Mouse (Mus musculus) midbrain, embryonic 14.5 days (tissue): ENCODE results near the gene Wdhd1. TPM values are rescaled to one million over a fixed set of nuclear protein-coding genes. Genes with fewer than 3 reads are reported as not detected.

Experiments
- ATAC-seq: fragments of 200-750 bp; cut with Nextera tagmentation; 2 replicates; pipeline ENCODE4 v1.8.0; 2017; ENCODE audit warnings: moderate number of reproducible peaks, moderate library complexity; ENCODE audit not compliant: low FRiP score, low TSS enrichment
- DNase-seq: peaks from one replicate; pipeline ENCODE4 v3.0.0-alpha.2; 2015
- H3K27ac ChIP-seq: fragments of 300-500 bp; sonication (generic); replicated peaks from 2 replicates; pipeline ENCODE4 v1.5.1; 2014; ENCODE audit warnings: mild to moderate bottlenecking, low read depth, low read length, moderate library complexity
- H3K27me3 ChIP-seq: fragments of 300-500 bp; sonication (generic); 2 replicates; pipeline ENCODE4 v1.6.1; 2014; ENCODE audit warnings: low read length, control low read depth, mixed read lengths; ENCODE audit not compliant: control insufficient read depth, insufficient read depth
- H3K36me3 ChIP-seq: fragments of 300-500 bp; sonication (generic); 2 replicates; pipeline ENCODE4 v1.6.1; 2014; ENCODE audit warnings: low read length, control low read depth; ENCODE audit not compliant: control insufficient read depth, insufficient read depth
- H3K4me1 ChIP-seq: fragments of 300-500 bp; sonication (generic); 2 replicates; pipeline ENCODE4 v1.6.1; 2014; ENCODE audit warnings: mild to moderate bottlenecking, antibody characterized with exemption, low read length, control low read depth; ENCODE audit not compliant: control insufficient read depth, insufficient read depth
- H3K4me2 ChIP-seq: fragments of 300-500 bp; sonication (generic); 2 replicates; pipeline ENCODE4 v1.6.1; 2014; ENCODE audit warnings: mild to moderate bottlenecking, low read length, moderate library complexity
- H3K4me3 ChIP-seq: fragments of 300-500 bp; sonication (generic); replicated peaks from 2 replicates; pipeline ENCODE4 v1.5.1; 2014; ENCODE audit warnings: low read depth, low read length
- H3K9ac ChIP-seq: fragments of 300-500 bp; sonication (generic); replicated peaks from 2 replicates; pipeline ENCODE4 v1.6.1; 2014; ENCODE audit warnings: mild to moderate bottlenecking, low read length, moderate library complexity
- H3K9me3 ChIP-seq: fragments of 300-500 bp; sonication (generic); 2 replicates; pipeline ENCODE4 v1.6.1; 2016; ENCODE audit warnings: low read length, control low read depth, mixed read lengths; ENCODE audit not compliant: control insufficient read depth
- WGBS: fragments of 180-500 bp; shearing (Covaris S2); extraction: QIAGEN DNeasy Blood & Tissue Kit; methylation state at CpG from one replicate; pipeline ENCODE4 v1.1.7; 2014; 5-methylcytosine and 5-hydroxymethylcytosine counted together
- polyA plus RNA-seq: library from polyadenylated mRNA; unstranded; fragments of >200 nt; fragmentation: Nextera tagmentation; extraction: Ambion mirVana; gene quantifications from 2 replicates; pipeline ENCODE4 v1.2.1, GENCODE M21; 2014

Gene Wdhd1
- polyA plus RNA-seq, 1 experiment from 2014 or later = 21.1 TPM

DNA sequence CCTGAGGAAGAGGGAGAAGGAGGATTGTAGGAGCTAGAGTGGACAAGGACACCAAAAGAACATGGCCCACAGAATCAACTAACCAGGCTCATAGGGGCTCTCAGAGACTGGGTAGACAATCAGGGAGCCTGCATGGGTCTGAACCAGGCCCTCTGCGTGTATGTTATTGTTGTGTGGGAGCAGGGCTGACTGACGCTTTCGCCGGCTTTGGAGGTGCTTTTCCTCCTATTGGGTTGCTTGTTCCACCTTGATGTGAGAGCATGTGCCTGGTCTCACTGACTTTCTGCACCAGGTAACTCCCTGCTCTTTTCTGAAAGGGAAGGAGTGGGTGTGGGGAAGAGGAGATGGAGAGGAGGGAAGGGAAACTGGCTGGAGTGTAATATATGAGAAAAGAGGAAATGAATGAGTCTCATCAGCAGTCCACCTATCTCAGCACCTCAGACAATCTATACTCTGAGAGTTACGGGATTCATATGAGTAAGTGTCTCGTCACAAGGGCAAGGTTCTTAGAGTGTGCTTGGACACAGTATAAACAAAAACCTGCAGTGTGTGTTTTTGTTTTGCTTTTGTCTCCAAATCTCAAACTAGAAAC is 28.3 kb upstream of the Wdhd1 start:
- Histone ChIP-seq H3K27ac (no peak overlapping the region), H3K4me2 (no peak overlapping the region), H3K9me3 (no peaks in the 10 kb centered on the region), H3K4me1 (peaks cover 8% of the 10 kb centered on the region), H3K9ac (no peak overlapping the region), H3K36me3 (peaks cover 12% of the 10 kb centered on the region), H3K27me3 (no peaks in the 10 kb centered on the region), H3K4me3 (no peak overlapping the region)
- DNase-seq (no peak), ATAC-seq (no peak)
- 95% methylated on average over 6 of the region's 6 CpGs for WGBS

DNA sequence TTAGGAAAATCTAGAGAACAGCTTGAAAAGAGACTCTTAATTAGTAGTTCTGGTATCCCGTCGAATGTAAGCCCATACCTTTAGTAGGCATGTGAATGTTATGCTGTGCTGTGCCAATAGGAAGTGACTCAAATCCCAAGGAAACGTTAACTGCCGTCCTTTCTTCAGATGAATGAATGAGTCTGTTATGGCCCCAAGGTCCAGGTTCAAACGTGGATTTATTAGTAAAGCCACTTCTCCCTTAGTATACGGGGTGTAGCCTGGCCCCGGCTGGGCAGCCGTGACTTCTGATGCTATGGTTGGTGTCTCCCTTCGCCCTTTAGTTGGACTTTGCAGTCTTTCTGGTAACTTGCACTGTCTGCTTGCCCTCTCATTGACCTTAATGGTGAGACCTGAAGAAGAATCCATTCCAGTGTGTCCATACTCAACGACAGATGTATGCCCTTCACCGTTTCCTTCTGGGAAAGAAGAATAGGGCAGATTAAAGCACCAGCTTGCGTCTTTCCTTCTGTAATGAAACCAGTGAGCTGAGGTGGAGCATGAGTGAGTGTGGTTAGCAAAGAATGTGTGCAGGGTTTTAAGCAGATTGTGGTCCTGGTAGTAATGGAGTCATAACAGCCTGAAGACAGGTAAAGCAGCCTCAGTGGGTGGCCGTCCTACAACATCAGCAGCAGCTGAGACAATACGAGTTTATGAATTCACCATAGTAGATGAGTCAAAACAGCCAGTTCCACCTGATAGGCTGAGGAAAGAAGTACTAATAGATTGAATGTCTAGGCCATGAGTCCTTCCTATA is 26.4 kb upstream of the Wdhd1 start:
- Histone ChIP-seq H3K4me1 (peaks cover 16% of the 10 kb centered on the region), H3K27ac (no peak overlapping the region), H3K4me2 (no peak overlapping the region), H3K27me3 (no peaks in the 10 kb centered on the region), H3K9ac (no peak overlapping the region), H3K4me3 (no peak overlapping the region), H3K9me3 (no peaks in the 10 kb centered on the region), H3K36me3 (no peaks in the 10 kb centered on the region)
- no peak for DNase-seq
- no peak for ATAC-seq
- WGBS = 91% methylated on average over 14 of the region's 14 CpGs

DNA sequence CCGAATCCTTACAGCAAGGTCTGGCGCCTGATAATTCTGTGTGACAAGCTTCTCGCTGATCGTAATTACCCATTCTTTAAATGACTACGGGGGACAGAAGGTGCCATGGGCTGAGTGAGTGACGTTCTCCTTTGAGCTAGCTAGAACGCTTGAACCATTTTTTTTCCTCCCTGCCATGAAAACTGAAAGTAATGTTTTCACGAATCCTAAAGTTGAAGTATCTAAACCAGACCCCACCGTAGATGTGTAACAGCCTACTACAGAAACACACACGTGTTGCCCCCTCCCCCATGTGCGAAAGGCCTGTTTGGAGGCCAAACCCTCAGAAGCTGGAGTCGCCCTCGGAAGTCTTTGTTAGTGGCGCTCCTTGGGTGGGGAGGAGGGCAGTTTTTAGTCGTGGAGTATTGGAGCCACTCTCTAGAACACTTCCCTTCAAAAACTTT is 22.2 kb upstream of the Wdhd1 start:
- H3K36me3 ChIP-seq = no peaks in the 10 kb centered on the region
- no peaks in the 10 kb centered on the region for H3K9me3 ChIP-seq
- H3K9ac ChIP-seq = peak overlapping the region; percentile 99
- DNase-seq (peak; percentile 60), ATAC-seq (peak; percentile 31; the same call in 1 of the 2 replicates)
- H3K27ac ChIP-seq = peak overlapping the region; percentile 97
- peak overlapping the region; percentile 91 for H3K4me2 ChIP-seq
- H3K4me3 ChIP-seq = peak overlapping the region; percentile 92
- H3K4me1 ChIP-seq = peaks cover 20% of the 10 kb centered on the region
- H3K27me3 ChIP-seq = no peaks in the 10 kb centered on the region
- under 1% methylated on average over 15 of the region's 15 CpGs for WGBS

DNA sequence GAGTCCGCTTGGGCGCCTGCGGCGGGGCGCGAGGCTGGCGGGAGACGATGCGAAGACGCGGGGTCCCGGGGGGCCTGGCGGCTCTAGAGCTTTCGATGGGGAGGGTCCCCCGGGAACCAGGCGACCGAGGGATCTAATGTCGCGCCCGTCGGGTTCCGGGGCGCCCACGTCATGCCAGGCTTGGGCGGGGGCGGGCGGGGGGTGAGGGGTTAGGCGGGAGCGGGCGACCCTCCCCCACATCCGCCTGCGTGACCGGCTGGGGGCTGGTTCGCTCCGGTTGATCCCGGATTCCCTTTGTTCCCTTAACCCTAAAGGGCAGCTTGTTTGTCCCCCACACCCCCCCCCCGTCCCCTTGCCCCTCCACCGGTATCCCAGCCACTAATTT is 21.7 kb upstream of the Wdhd1 start:
- peak; percentile 79 for DNase-seq
- Histone ChIP-seq H3K9ac (peak overlapping the region; percentile 99), H3K27me3 (no peaks in the 10 kb centered on the region), H3K9me3 (no peaks in the 10 kb centered on the region), H3K27ac (peak overlapping the region; percentile 97), H3K4me2 (peak overlapping the region; percentile 91), H3K4me1 (peaks cover 20% of the 10 kb centered on the region), H3K36me3 (no peaks in the 10 kb centered on the region), H3K4me3 (peak overlapping the region; percentile 92)
- ATAC-seq = peak; percentile 87
- under 1% methylated on average over 37 of the region's 38 CpGs for WGBS

DNA sequence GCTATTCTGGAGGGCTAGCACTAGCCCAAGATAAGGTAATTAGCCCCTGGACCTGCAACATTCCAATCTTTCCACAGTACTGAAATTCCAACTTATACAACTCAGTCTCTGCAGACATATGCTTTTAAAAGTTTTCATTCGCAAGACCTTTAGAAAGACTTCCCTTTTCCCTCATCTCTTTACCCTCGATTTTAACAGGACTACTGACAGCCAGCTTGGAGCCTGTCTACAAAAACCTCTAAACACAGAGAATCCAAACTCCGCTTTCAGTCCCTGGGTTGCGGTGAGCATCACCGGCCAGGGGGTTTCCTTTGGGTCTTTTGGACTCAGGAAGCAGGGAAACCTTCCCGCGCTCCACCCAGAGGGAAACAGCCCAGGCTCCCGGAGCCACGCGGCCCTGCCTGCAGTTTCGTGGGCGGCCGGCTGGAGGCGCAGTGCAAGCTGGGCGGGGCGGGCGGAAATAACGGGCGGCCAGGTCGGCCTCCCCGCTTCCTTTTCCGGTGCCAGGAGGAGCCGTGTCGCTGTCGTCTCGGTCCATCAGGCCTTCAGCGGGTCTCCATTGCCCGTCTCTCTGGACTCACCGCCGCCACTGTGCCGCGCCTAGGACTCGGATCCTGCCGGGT is 21.2 kb upstream of the Wdhd1 start, which contains the start of gene Mapk1ip1l:
Mapk1ip1l (plus strand) TSS at position 482 of the 623 bp plus-strand sequence.
- Histone ChIP-seq H3K4me1 (peaks cover 20% of the 10 kb centered on the region), H3K4me2 (peak within 1 kb of the TSS; percentile 91), H3K9me3 (no peaks in the 10 kb centered on the region), H3K27me3 (no peaks in the 10 kb centered on the region), H3K27ac (peak within 1 kb of the TSS; percentile 97), H3K4me3 (peak within 1 kb of the TSS; percentile 92), H3K36me3 (no peaks in the 10 kb centered on the region), H3K9ac (peak within 1 kb of the TSS; percentile 99)
- DNase-seq (peak; percentile 94), ATAC-seq (peak; percentile 91)
- WGBS = 3% methylated on average over 34 of the region's 34 CpGs

DNA sequence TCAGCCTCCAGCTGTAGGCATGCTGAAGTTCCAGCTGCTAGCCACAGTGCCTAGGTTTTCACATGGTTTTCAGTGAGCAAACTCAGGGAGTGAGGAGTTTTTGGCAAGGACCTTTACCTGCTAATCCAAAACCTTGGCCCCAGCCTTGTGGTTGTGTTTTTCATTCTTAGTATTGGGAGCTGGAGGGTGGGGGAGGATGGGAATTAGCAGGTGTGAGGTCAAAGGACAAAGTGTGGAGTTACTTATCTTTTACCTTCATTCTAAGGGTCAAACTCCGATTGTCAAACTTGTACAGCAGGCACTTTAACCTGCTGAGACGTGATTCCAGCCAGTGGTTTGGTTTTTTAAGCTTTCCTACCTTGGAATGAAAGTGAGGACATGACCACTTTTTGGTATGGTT is 19.6 kb upstream of the Wdhd1 start:
- no peak overlapping the region for H3K27ac ChIP-seq
- WGBS = 82% methylated on average over 2 of the region's 2 CpGs
- no peak for DNase-seq
- H3K9me3 ChIP-seq = no peaks in the 10 kb centered on the region
- H3K36me3 ChIP-seq = no peaks in the 10 kb centered on the region
- H3K4me1 ChIP-seq = peaks cover 20% of the 10 kb centered on the region
- no peak overlapping the region for H3K9ac ChIP-seq
- no peak overlapping the region for H3K4me2 ChIP-seq
- no peak for ATAC-seq
- no peak overlapping the region for H3K4me3 ChIP-seq
- no peaks in the 10 kb centered on the region for H3K27me3 ChIP-seq

DNA sequence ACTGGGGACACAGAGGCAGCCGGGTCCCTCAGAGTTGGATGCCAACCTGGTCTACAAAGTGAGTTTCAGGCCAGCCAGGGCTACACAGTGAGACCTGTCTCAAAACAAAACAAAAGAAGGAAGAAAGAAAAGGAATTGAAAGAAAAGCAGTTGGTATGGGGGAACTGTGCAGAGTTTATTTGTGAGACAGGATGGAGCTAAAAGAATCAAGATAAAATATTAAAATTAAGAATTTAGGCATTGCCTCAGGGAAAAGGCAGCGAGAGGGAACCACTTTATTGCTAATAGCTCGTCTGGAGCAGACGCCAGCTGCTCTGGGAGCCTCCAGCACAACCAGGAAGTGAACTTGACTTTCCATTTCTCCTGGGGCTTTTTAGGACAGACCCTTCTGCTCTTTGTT is 17.5 kb upstream of the Wdhd1 start:
- peaks cover 4% of the 10 kb centered on the region; the same call in 1 of the 2 replicates for H3K4me1 ChIP-seq
- WGBS = 42% methylated on average over 4 of the region's 4 CpGs
- no peaks in the 10 kb centered on the region for H3K9me3 ChIP-seq
- ATAC-seq (no peak), DNase-seq (peak; percentile 25)
- H3K4me3 ChIP-seq = no peak overlapping the region
- H3K36me3 ChIP-seq = peaks cover 12% of the 10 kb centered on the region
- no peak overlapping the region for H3K9ac ChIP-seq
- no peak overlapping the region for H3K27ac ChIP-seq
- H3K27me3 ChIP-seq = no peaks in the 10 kb centered on the region
- H3K4me2 ChIP-seq = no peak overlapping the region

DNA sequence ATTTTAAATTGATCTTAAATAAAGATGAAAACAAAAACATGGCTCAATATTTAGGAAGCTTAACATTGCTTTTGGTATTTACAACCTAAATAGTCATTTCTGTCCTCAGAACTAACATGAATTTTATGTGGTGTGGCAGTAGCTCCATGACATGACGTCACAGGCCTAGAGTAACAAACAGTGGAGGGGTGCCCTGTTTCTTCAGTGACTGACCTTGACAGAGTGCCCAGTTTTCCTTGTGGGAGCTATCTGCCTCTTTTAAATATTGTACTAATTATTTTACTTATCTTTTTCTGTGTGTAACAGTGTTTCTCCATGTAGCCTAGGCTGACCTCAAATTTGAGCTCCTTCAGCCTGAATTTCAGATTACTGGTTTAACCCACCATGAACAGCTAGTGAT is 15.1 kb upstream of the Wdhd1 start:
- Histone ChIP-seq H3K4me2 (no peak overlapping the region), H3K9me3 (no peaks in the 10 kb centered on the region), H3K27ac (no peak overlapping the region), H3K4me3 (no peak overlapping the region), H3K4me1 (0 out of 2 replicates have a peak, but pooled peaks cover 4% of the 10 kb centered on the region), H3K9ac (no peak overlapping the region), H3K36me3 (peaks cover 12% of the 10 kb centered on the region), H3K27me3 (no peaks in the 10 kb centered on the region)
- 80% methylated on average over 1 of the region's 1 CpGs for WGBS
- DNase-seq = no peak
- ATAC-seq = no peak
